Mouse (Mus musculus) limb, embryonic 15.5 days (tissue): ENCODE measurements around the gene Lrrc34. TPM values are rescaled to one million over a fixed set of nuclear protein-coding genes. Genes with fewer than 3 reads are reported as not detected.
A peak's percentile ranks its signal among the peaks of the same experiment; 100 is the strongest.

Experiments
- ATAC-seq: fragments of 200-750 bp; cut with Nextera tagmentation; 2 replicates; pipeline ENCODE4 v1.8.0; 2017; ENCODE audit warnings: low read depth, moderate TSS enrichment; ENCODE audit not compliant: insufficient number of reproducible peaks, low FRiP score, low TSS enrichment
- H3K27ac ChIP-seq: fragments of 300-500 bp; sonication (generic); 2 replicates; pipeline ENCODE4 v1.5.1; 2015; ENCODE audit warnings: moderate library complexity, mild to moderate bottlenecking, inconsistent platforms
- H3K27me3 ChIP-seq: fragments of 300-500 bp; sonication (generic); 2 replicates; pipeline ENCODE4 v1.6.1; 2015; ENCODE audit warnings: inconsistent platforms
- H3K36me3 ChIP-seq: fragments of 300-500 bp; sonication (generic); 2 replicates; pipeline ENCODE4 v1.6.1; 2015; ENCODE audit warnings: inconsistent platforms
- H3K4me1 ChIP-seq: fragments of 300-500 bp; sonication (generic); 2 replicates; pipeline ENCODE4 v1.6.1; 2015; ENCODE audit warnings: inconsistent platforms
- H3K4me2 ChIP-seq: fragments of 300-500 bp; sonication (generic); 2 replicates; pipeline ENCODE4 v1.6.1; 2015; ENCODE audit warnings: mild to moderate bottlenecking, inconsistent platforms
- H3K4me3 ChIP-seq: fragments of 300-500 bp; sonication (generic); 2 replicates; pipeline ENCODE4 v1.5.1; 2015; ENCODE audit warnings: mild to moderate bottlenecking, inconsistent platforms
- H3K9ac ChIP-seq: fragments of 300-500 bp; sonication (generic); 2 replicates; pipeline ENCODE4 v1.6.1; 2015; ENCODE audit warnings: inconsistent platforms
- H3K9me3 ChIP-seq: fragments of 300-500 bp; sonication (generic); 2 replicates; pipeline ENCODE4 v1.6.1; 2016; ENCODE audit warnings: inconsistent platforms
- WGBS: fragments of 180-500 bp; shearing (Covaris S2); methylation state at CpG from one replicate; pipeline ENCODE4 v1.1.7; 2015; 5-methylcytosine and 5-hydroxymethylcytosine counted together
- polyA plus RNA-seq: library from polyadenylated mRNA; unstranded; fragments of >200 nt; fragmentation: Nextera tagmentation; extraction: Ambion mirVana; gene quantifications from 2 replicates; pipeline ENCODE4 v1.2.1, GENCODE M21; 2015

Lrrc34 gene
- polyA plus RNA-seq, 1 experiment from 2014 or later = 0.42 TPM

GRCm38 (mm10) chr3:30635629-30636028 lies 12.0 kb downstream of the Lrrc34 start:
- no peaks in the 10 kb centered on the region for H3K4me1 ChIP-seq
- no peak overlapping the region for H3K9ac ChIP-seq
- ATAC-seq = no peak
- no peaks in the 10 kb centered on the region for H3K27me3 ChIP-seq
- H3K36me3 ChIP-seq = no peaks in the 10 kb centered on the region
- no peak overlapping the region for H3K4me3 ChIP-seq
- 75% methylated on average over 4 of the region's 4 CpGs for WGBS
- no peaks in the 10 kb centered on the region for H3K9me3 ChIP-seq
- no peak overlapping the region for H3K4me2 ChIP-seq
- H3K27ac ChIP-seq = no peak overlapping the region

DNA sequence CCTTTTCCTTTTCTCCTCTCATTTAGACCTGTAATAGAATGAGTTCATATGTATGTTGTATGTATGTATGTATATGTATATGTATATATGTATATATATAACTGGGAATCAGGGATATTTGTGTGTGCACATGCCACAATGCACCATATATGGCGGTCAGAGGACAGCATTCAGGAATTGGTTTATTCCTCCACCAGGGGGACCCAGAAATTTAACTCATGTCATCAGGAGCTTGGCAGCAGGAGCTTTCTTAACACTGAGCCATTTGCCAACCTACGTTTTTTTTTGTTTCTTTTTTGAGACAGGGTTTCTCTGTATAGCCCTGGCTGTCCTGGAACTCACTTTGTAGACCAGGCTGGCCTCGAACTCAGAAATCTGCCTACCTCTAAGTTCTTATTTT lies 14.0 kb downstream of the Lrrc34 start:
- Histone ChIP-seq H3K4me3 (no peak overlapping the region), H3K4me2 (no peak overlapping the region), H3K9me3 (no peaks in the 10 kb centered on the region), H3K27ac (no peak overlapping the region), H3K4me1 (no peaks in the 10 kb centered on the region), H3K27me3 (no peaks in the 10 kb centered on the region), H3K36me3 (no peaks in the 10 kb centered on the region), H3K9ac (no peak overlapping the region)
- 64% methylated on average over 3 of the region's 3 CpGs for WGBS
- no peak for ATAC-seq

DNA sequence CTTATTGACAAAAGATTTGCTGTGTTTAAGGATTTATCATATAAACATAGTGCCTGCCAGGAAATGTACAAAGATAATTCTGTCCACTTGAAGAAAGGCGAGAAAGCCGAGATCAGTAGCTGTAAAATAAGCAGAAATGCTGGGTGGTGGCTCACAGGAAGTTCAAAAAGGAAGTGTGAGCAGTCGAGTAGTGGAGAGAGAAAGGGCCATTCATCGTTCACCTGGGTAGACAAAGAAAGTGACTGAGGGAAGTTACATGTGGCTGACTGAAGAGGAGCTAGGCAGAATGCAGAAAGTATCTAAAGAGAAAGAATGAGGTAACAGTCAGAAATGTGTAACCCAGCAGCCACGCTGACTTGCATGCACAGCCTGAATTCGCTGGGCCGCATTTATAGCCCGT lies 27.5 kb downstream of the Lrrc34 start:
- no peaks in the 10 kb centered on the region for H3K27me3 ChIP-seq
- H3K9me3 ChIP-seq = no peaks in the 10 kb centered on the region
- ATAC-seq = no peak
- 76% methylated on average over 8 of the region's 8 CpGs for WGBS
- no peak overlapping the region for H3K9ac ChIP-seq
- no peak overlapping the region for H3K4me3 ChIP-seq
- H3K36me3 ChIP-seq = peaks cover 45% of the 10 kb centered on the region
- H3K4me1 ChIP-seq = no peaks in the 10 kb centered on the region
- H3K27ac ChIP-seq = no peak overlapping the region
- no peak overlapping the region for H3K4me2 ChIP-seq

DNA sequence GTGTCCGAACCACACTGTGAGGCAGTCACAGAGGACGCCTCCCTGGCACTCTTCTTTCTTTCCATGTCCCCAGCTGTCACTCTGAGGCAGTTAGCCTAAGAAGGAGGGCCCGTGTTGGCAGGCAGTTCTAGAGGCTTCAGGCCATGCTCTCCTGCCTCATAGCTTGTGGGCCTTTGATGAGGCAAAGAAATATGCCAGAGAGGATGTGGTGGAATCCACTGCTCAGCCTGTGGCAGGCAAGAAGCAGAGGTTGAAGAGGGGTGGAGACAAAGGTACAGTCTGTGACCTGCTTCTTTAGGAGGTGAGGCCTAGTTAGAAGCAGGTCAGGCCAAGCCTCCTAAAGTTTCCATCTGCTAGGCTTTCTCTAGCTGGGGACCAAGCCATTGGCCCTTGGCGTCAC lies 36.7 kb downstream of the Lrrc34 start:
- no peak overlapping the region for H3K9ac ChIP-seq
- peaks cover 69% of the 10 kb centered on the region for H3K36me3 ChIP-seq
- no peak overlapping the region for H3K4me2 ChIP-seq
- no peak for ATAC-seq
- H3K4me1 ChIP-seq = no peaks in the 10 kb centered on the region; the same call in 1 of the 2 replicates
- WGBS = 88% methylated on average over 4 of the region's 4 CpGs
- no peak overlapping the region for H3K4me3 ChIP-seq
- no peaks in the 10 kb centered on the region for H3K27me3 ChIP-seq
- no peak overlapping the region for H3K27ac ChIP-seq
- H3K9me3 ChIP-seq = no peaks in the 10 kb centered on the region

GRCm38 (mm10) chr3:30608999-30609398 lies 38.7 kb downstream of the Lrrc34 start:
- H3K9ac ChIP-seq = no peak overlapping the region
- WGBS = 88% methylated on average over 3 of the region's 3 CpGs
- no peaks in the 10 kb centered on the region for H3K27me3 ChIP-seq
- H3K27ac ChIP-seq = no peak overlapping the region
- no peak overlapping the region for H3K4me3 ChIP-seq
- no peaks in the 10 kb centered on the region for H3K9me3 ChIP-seq
- H3K4me2 ChIP-seq = no peak overlapping the region
- peaks cover 62% of the 10 kb centered on the region for H3K36me3 ChIP-seq
- no peak for ATAC-seq
- no peaks in the 10 kb centered on the region; the same call in 1 of the 2 replicates for H3K4me1 ChIP-seq

DNA sequence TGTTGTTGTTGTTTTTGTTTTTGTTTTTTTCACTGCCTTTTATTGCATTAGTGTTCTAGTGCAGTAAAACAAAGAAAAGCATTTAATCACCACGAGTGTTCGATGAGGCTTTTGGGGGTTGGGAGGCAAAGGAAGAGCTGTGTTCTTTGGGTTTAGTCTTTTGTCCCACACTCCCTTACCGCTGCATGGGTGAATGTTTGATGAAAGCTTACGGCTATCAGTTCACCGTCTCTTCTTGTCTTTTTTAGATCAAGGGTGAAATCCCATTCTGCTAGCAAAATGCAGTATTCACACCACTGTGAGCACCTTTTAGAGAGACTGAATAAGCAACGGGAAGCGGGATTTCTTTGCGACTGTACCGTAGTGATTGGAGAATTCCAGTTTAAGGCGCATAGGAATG lies 44.4 kb downstream of the Lrrc34 start:
- Histone ChIP-seq H3K4me1 (peaks cover 17% of the 10 kb centered on the region), H3K9ac (peak overlapping the region; percentile 83; the same call in 1 of the 2 replicates), H3K4me3 (peak overlapping the region; percentile 73), H3K27me3 (0 out of 2 replicates have a peak, but pooled peaks cover 3% of the 10 kb centered on the region), H3K27ac (no peak overlapping the region), H3K9me3 (no peaks in the 10 kb centered on the region), H3K36me3 (peaks cover 24% of the 10 kb centered on the region), H3K4me2 (peak overlapping the region; percentile 82)
- 37% methylated on average over 10 of the region's 10 CpGs for WGBS
- ATAC-seq = no peak

DNA sequence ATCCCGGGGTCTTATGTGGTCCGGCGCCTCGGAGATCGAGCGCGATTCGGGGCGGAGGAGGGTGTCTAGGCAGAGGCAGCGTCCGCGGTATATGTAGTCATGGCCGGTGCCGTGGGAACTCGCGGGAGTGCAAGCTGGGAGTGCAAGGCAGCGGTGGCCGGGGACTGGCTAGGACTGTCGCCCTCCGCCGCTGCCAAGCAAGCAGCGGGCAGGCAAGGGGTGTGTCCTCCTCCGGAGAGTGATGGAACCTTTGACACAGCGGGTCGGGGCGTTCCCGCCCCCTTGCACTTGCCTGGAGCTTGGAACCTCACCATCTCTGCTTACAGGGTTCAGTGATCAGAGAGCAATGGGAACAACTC lies 45.0 kb downstream of the Lrrc34 start:
- Histone ChIP-seq H3K4me3 (peak overlapping the region; percentile 73), H3K36me3 (peaks cover 21% of the 10 kb centered on the region), H3K4me2 (peak overlapping the region; percentile 82), H3K4me1 (peaks cover 17% of the 10 kb centered on the region), H3K9ac (peak overlapping the region; percentile 83), H3K27ac (peak overlapping the region; percentile 98), H3K9me3 (no peaks in the 10 kb centered on the region), H3K27me3 (0 out of 2 replicates have a peak, but pooled peaks cover 4% of the 10 kb centered on the region)
- 1% methylated on average over 27 of the region's 27 CpGs for WGBS
- ATAC-seq = no peak; the same call in 1 of the 2 replicates

DNA sequence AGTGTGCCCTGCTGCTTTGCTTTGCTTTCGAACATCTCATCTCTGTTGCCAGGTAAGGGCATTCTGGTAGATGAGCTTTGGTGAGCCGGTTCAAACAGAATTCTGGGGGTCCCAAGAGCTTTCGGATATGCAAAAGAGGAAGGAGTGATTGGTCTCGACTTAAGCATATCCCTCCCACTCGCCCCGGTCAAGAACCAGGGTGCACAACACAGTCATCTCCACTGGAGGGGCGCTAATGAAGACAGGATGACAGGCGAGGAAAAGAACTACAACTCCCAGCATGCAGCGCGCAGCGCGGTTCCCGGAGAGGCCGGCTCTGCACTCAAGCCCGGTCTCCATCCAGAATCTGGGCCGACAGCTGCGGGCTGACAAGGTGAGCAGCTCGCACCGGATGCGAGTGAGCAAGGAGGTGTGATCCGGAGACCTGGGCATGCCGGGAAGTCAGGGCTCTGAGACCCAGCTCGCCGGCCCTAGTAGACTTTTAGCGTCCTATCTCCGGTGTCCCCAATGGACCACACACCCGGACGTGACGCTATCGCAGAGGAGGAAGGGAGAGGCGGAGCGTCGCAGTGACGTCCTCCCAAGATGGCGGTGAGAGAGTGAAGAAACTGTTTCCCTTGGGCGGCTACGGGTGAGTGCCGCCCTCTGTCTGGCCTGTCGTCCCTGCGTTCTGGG lies 45.5 kb downstream of the Lrrc34 start, which contains the start of gene Mynn:
Gene Mynn (plus strand): TSS at position 1 of the 675 bp plus-strand sequence.
- H3K27me3 ChIP-seq = 0 out of 2 replicates have a peak, but pooled peaks cover 4% of the 10 kb centered on the region
- WGBS = 0% methylated on average over 38 of the region's 40 CpGs
- H3K4me1 ChIP-seq = peaks cover 17% of the 10 kb centered on the region
- no peaks in the 10 kb centered on the region for H3K9me3 ChIP-seq
- H3K27ac ChIP-seq = peak within 1 kb of the TSS; percentile 98
- peaks cover 16% of the 10 kb centered on the region for H3K36me3 ChIP-seq
- H3K4me2 ChIP-seq = peak within 1 kb of the TSS; percentile 82
- ATAC-seq = peak; percentile 95
- H3K9ac ChIP-seq = peak within 1 kb of the TSS; percentile 83
- peak within 1 kb of the TSS; percentile 73 for H3K4me3 ChIP-seq

- H3K9ac ChIP-seq = peak overlapping the region; percentile 83; the same call in 1 of the 2 replicates
Measured at GRCm38 (mm10) chr3:30601610-30602064, 46.0 kb downstream of the Lrrc34 start.

GRCm38 (mm10) chr3:30601175-30601574 lies 46.5 kb downstream of the Lrrc34 start:
- Histone ChIP-seq H3K27me3 (0 out of 2 replicates have a peak, but pooled peaks cover 4% of the 10 kb centered on the region), H3K9ac (no peak overlapping the region), H3K4me1 (peaks cover 17% of the 10 kb centered on the region), H3K4me2 (peak overlapping the region; percentile 82), H3K9me3 (no peaks in the 10 kb centered on the region), H3K4me3 (peak overlapping the region; percentile 73), H3K27ac (peak overlapping the region; percentile 79), H3K36me3 (peaks cover 10% of the 10 kb centered on the region)
- WGBS = under 1% methylated on average over 17 of the region's 17 CpGs
- peak; percentile 42 for ATAC-seq

More at GRCm38 (mm10) chr3:30601610-30602064, 46.0 kb downstream of the Lrrc34 start:
- peaks cover 14% of the 10 kb centered on the region for H3K36me3 ChIP-seq
- under 1% methylated on average over 13 of the region's 13 CpGs for WGBS
- H3K4me1 ChIP-seq = peaks cover 17% of the 10 kb centered on the region
- peak overlapping the region; percentile 73 for H3K4me3 ChIP-seq
- no peak; the same call in 1 of the 2 replicates for ATAC-seq
- H3K9me3 ChIP-seq = no peaks in the 10 kb centered on the region
- H3K4me2 ChIP-seq = peak overlapping the region; percentile 82
- peak overlapping the region; percentile 98 for H3K27ac ChIP-seq
- 0 out of 2 replicates have a peak, but pooled peaks cover 4% of the 10 kb centered on the region for H3K27me3 ChIP-seq

DNA sequence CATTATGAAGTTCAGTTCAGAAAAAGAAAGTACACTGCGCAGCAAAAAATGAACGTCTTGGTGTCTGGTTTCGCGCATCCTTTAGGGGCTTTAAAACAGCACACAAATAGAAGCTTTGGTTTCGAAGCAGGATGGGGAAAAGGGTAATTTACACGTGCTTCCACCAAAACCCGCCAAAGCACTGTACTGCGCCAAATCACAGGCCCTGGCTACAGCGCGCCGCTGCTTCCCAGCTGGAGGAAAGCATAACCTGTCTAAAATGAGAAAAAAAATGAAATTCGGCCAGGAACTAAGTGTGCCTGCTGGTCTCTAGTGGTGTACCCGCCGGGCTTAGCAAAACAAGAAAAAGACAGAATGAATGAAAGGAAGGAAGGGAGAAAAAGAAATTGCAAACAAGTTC lies 47.0 kb downstream of the Lrrc34 start:
- Histone ChIP-seq H3K4me2 (peak overlapping the region; percentile 82), H3K9me3 (no peaks in the 10 kb centered on the region), H3K4me1 (peaks cover 20% of the 10 kb centered on the region), H3K9ac (no peak overlapping the region; the same call in 1 of the 2 replicates), H3K27me3 (0 out of 2 replicates have a peak, but pooled peaks cover 4% of the 10 kb centered on the region), H3K27ac (peak overlapping the region; percentile 79), H3K4me3 (peak overlapping the region; percentile 73), H3K36me3 (peaks cover 8% of the 10 kb centered on the region)
- ATAC-seq = no peak
- WGBS = under 1% methylated on average over 14 of the region's 14 CpGs
